Mouse (Mus musculus) embryonic facial prominence, embryonic 14.5 days (tissue): ENCODE data around the gene Ampd2. TPM values are rescaled to one million over a fixed set of nuclear protein-coding genes. Genes with fewer than 3 reads are reported as not detected.
A peak's percentile ranks its signal among the peaks of the same experiment; 100 is the strongest.

ENCODE experiments used
- ATAC-seq: fragments of 200-750 bp; cut with Nextera tagmentation; 2 replicates; pipeline ENCODE4 v1.8.0; 2017; ENCODE audit warnings: low read depth, moderate number of reproducible peaks, moderate TSS enrichment
- DNase-seq: peaks from one replicate; pipeline ENCODE4 v3.0.0-alpha.2; 2015; ENCODE audit warnings: low spot score
- H3K27ac ChIP-seq: fragments of 300-500 bp; sonication (generic); replicated peaks from 2 replicates; pipeline ENCODE4 v1.5.1; 2014; ENCODE audit warnings: low read depth, mild to moderate bottlenecking, low read length, moderate library complexity
- H3K27me3 ChIP-seq: fragments of 300-500 bp; sonication (generic); replicated peaks from 2 replicates; pipeline ENCODE4 v1.6.1; 2014; ENCODE audit warnings: low read length; ENCODE audit not compliant: control insufficient read depth, insufficient read depth
- H3K36me3 ChIP-seq: fragments of 300-500 bp; sonication (generic); 2 replicates; pipeline ENCODE4 v1.6.1; 2014; ENCODE audit warnings: low read length, mixed read lengths; ENCODE audit not compliant: control insufficient read depth, insufficient read depth
- H3K4me1 ChIP-seq: fragments of 300-500 bp; sonication (generic); 2 replicates; pipeline ENCODE4 v1.6.1; 2014; ENCODE audit warnings: antibody characterized with exemption, low read length; ENCODE audit not compliant: control insufficient read depth, insufficient read depth
- H3K4me2 ChIP-seq: fragments of 300-500 bp; sonication (generic); 2 replicates; pipeline ENCODE4 v1.6.1; 2014; ENCODE audit warnings: low read depth, mild to moderate bottlenecking, low read length, moderate library complexity, mixed read lengths
- H3K4me3 ChIP-seq: fragments of 300-500 bp; sonication (generic); 2 replicates; pipeline ENCODE4 v1.5.1; 2014; ENCODE audit warnings: low read depth, mild to moderate bottlenecking, low read length
- H3K9ac ChIP-seq: fragments of 300-500 bp; sonication (generic); 2 replicates; pipeline ENCODE4 v1.6.1; 2014; ENCODE audit warnings: low read depth, mild to moderate bottlenecking, low read length, moderate library complexity, mixed read lengths
- H3K9me3 ChIP-seq: fragments of 300-500 bp; sonication (generic); 2 replicates; pipeline ENCODE4 v1.6.1; 2016; ENCODE audit warnings: low read length; ENCODE audit not compliant: control insufficient read depth
- WGBS: fragments of 180-500 bp; shearing (Covaris S2); extraction: QIAGEN DNeasy Blood & Tissue Kit; methylation state at CpG from one replicate; pipeline ENCODE4 v1.1.7; 2014; 5-methylcytosine and 5-hydroxymethylcytosine counted together
- polyA plus RNA-seq: library from polyadenylated mRNA; unstranded; fragments of >200 nt; fragmentation: Nextera tagmentation; extraction: Ambion mirVana; gene quantifications from 2 replicates; pipeline ENCODE4 v1.2.1, GENCODE M21; 2014

The Ampd2 gene
- polyA plus RNA-seq: 31.6 and 33.8 TPM in 2 replicates

DNA sequence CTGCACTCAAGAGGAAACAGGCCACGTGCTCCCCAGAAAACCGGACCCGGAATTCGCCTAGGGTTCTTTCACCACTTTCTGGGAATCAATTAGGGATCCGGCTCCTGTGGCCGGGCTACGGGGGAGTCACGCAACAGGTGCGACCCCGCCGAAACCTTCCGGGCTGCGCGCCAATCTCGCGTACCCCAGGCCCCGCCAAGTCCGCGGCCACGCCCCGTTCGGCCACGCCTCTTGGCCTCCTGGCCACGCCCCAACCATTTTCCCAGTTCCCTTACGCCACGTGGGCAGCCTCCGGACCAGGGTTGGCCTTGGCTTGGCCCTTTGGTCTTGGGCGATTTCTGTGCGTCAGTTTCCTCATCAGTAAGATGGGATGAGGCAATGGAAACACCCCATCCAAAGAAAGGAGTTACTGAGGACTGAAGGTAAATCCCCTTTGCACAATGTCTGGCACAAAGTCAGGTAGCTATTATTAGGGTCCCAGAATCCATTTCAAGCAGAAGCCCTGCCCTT, at the start of gene Ampd2:
Ampd2 (minus strand) TSS at position 182 of the 510 bp plus-strand sequence.
- H3K4me3 ChIP-seq: peak within 1 kb of the TSS; percentile 70
- ATAC-seq: 0 out of 2 replicates have a peak, but pooled peaks have one; percentile 17
- H3K9me3 ChIP-seq: no peaks in the 10 kb centered on the region
- peak; percentile 78 for DNase-seq
- peak within 1 kb of the TSS; percentile 89 for H3K27ac ChIP-seq
- H3K4me2 ChIP-seq: peak within 1 kb of the TSS; percentile 100
- no peaks in the 10 kb centered on the region for H3K27me3 ChIP-seq
- H3K4me1 ChIP-seq: peaks cover 48% of the 10 kb centered on the region
- no peaks in the 10 kb centered on the region for H3K36me3 ChIP-seq
- H3K9ac ChIP-seq: peak within 1 kb of the TSS; percentile 76
- WGBS: under 1% methylated on average over 26 of the region's 29 CpGs

DNA sequence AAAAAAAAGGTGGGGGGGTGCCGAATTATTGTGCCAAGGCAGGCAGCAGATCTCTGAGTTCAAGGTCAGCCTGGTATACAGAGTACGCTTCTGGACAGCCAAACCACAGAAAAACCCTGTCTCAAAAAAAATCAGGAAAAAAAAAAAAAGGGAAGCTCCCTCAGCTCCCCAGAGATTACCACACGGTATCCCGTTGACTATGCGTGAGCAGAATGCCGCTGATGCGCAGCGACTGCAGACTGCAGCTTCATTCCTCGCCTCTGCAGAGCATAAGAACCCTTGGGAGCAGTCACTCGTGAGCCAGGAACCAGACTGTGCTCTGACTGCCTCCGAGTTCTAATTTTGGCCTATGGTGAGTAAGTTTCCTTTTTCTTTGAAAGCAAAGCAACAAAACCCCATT, 48.2 kb upstream of the Ampd2 start:
- Histone ChIP-seq H3K4me3 (no peak overlapping the region), H3K4me1 (no peaks in the 10 kb centered on the region), H3K36me3 (peaks cover 6% of the 10 kb centered on the region; the same call in 1 of the 2 replicates), H3K4me2 (no peak overlapping the region), H3K27ac (peak overlapping the region; percentile 33; the same call in 1 of the 2 replicates), H3K9me3 (no peaks in the 10 kb centered on the region), H3K9ac (no peak overlapping the region), H3K27me3 (no peaks in the 10 kb centered on the region)
- DNase-seq (peak; percentile 57), ATAC-seq (peak; percentile 70; the same call in 1 of the 2 replicates)
- 70% methylated on average over 11 of the region's 11 CpGs for WGBS

- H3K27ac ChIP-seq: no peak overlapping the region
- H3K27me3 ChIP-seq: no peaks in the 10 kb centered on the region
- no peaks in the 10 kb centered on the region for H3K9me3 ChIP-seq
- H3K4me1 ChIP-seq: no peaks in the 10 kb centered on the region
- no peak overlapping the region for H3K9ac ChIP-seq
- H3K4me2 ChIP-seq: no peak overlapping the region
- DNase-seq: peak; percentile 12
- peaks cover 6% of the 10 kb centered on the region; the same call in 1 of the 2 replicates for H3K36me3 ChIP-seq
- H3K4me3 ChIP-seq: no peak overlapping the region
- 65% methylated on average over 1 of the region's 1 CpGs for WGBS
- no peak for ATAC-seq
Measured at GRCm38 (mm10) chr3:108132484-108132883, 46.0 kb upstream of the Ampd2 start.

- no peaks in the 10 kb centered on the region for H3K9me3 ChIP-seq
- no peak overlapping the region for H3K9ac ChIP-seq
- DNase-seq: no peak
- ATAC-seq: no peak
- H3K27me3 ChIP-seq: no peaks in the 10 kb centered on the region
- H3K4me1 ChIP-seq: no peaks in the 10 kb centered on the region
- H3K36me3 ChIP-seq: peaks cover 1% of the 10 kb centered on the region; the same call in 1 of the 2 replicates
- H3K27ac ChIP-seq: no peak overlapping the region
- H3K4me2 ChIP-seq: no peak overlapping the region
- WGBS: 65% methylated on average over 1 of the region's 1 CpGs
- H3K4me3 ChIP-seq: no peak overlapping the region
Measured at GRCm38 (mm10) chr3:108131821-108132220, 45.4 kb upstream of the Ampd2 start.

DNA sequence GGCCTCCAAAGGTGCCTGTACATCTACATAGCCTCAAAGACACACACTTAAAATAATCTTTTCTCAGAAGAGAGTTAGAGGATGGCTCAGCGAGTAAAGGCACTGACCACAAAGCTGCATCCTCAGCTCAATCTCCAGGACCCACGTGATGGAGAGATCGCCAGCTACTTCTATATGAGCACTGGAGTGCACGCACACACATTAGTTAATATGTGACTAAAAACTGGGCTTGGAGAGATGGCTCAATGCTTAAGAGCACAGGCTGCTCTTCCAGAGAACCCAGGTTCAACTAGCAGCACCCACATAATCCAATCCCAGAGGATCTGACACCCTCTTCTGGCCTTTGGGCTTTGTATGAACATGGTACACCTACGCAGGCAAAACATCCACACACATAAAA, 44.8 kb upstream of the Ampd2 start:
- no peaks in the 10 kb centered on the region for H3K9me3 ChIP-seq
- no peak overlapping the region for H3K27ac ChIP-seq
- WGBS: 94% methylated on average over 5 of the region's 5 CpGs
- H3K27me3 ChIP-seq: no peaks in the 10 kb centered on the region
- H3K36me3 ChIP-seq: no peaks in the 10 kb centered on the region
- ATAC-seq: no peak
- H3K4me1 ChIP-seq: no peaks in the 10 kb centered on the region
- H3K4me3 ChIP-seq: no peak overlapping the region
- DNase-seq: no peak
- H3K4me2 ChIP-seq: no peak overlapping the region
- H3K9ac ChIP-seq: no peak overlapping the region

- ATAC-seq: no peak
- H3K9me3 ChIP-seq: no peaks in the 10 kb centered on the region
- H3K4me3 ChIP-seq: no peak overlapping the region
- no peaks in the 10 kb centered on the region for H3K27me3 ChIP-seq
- no peaks in the 10 kb centered on the region for H3K4me1 ChIP-seq
- H3K36me3 ChIP-seq: no peaks in the 10 kb centered on the region
- WGBS: 92% methylated on average over 4 of the region's 4 CpGs
- H3K9ac ChIP-seq: no peak overlapping the region
- H3K27ac ChIP-seq: no peak overlapping the region
- no peak for DNase-seq
- H3K4me2 ChIP-seq: no peak overlapping the region
Measured at GRCm38 (mm10) chr3:108129804-108130203, 43.4 kb upstream of the Ampd2 start.

DNA sequence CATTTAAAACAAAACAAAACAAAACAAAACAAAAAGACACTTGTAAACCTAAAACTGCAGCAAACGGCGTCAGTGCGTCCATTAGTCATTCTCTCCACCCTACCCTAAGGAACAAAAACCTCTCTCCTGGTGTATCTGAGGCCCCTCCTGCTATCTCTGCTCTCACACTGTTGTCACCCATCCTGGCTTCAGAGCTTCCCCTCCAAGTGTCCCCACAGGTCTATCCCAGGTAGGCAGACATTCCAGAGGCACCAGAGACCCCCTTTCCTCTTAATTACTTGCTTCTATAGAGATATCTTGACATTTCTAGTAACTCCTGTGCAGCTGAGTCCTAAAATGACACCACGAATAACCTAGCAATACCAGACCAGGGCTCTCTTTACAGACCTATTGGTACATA, 42.9 kb upstream of the Ampd2 start:
- Histone ChIP-seq H3K9me3 (no peaks in the 10 kb centered on the region), H3K27ac (no peak overlapping the region), H3K36me3 (no peaks in the 10 kb centered on the region), H3K4me1 (no peaks in the 10 kb centered on the region), H3K27me3 (no peaks in the 10 kb centered on the region), H3K4me2 (no peak overlapping the region), H3K4me3 (no peak overlapping the region), H3K9ac (no peak overlapping the region)
- no peak for DNase-seq
- no peak for ATAC-seq
- WGBS: 91% methylated on average over 4 of the region's 4 CpGs

GRCm38 (mm10) chr3:108128520-108128919, 42.1 kb upstream of the Ampd2 start:
- Histone ChIP-seq H3K27me3 (no peaks in the 10 kb centered on the region), H3K9ac (no peak overlapping the region)
- ATAC-seq: no peak

GRCm38 (mm10) chr3:108126327-108126726, 39.9 kb upstream of the Ampd2 start:
- no peak for ATAC-seq
- H3K27me3 ChIP-seq: no peaks in the 10 kb centered on the region
- H3K27ac ChIP-seq: no peak overlapping the region
- no peak overlapping the region for H3K4me3 ChIP-seq
- WGBS: 88% methylated on average over 3 of the region's 3 CpGs
- peaks cover 20% of the 10 kb centered on the region for H3K36me3 ChIP-seq
- H3K4me2 ChIP-seq: no peak overlapping the region
- H3K9ac ChIP-seq: no peak overlapping the region
- no peak for DNase-seq
- no peaks in the 10 kb centered on the region for H3K9me3 ChIP-seq
- H3K4me1 ChIP-seq: no peaks in the 10 kb centered on the region

More at GRCm38 (mm10) chr3:108128520-108128919, 42.1 kb upstream of the Ampd2 start:
- 68% methylated on average over 5 of the region's 5 CpGs for WGBS
- Histone ChIP-seq H3K9me3 (no peaks in the 10 kb centered on the region), H3K36me3 (peaks cover 2% of the 10 kb centered on the region; the same call in 1 of the 2 replicates), H3K4me1 (no peaks in the 10 kb centered on the region), H3K4me3 (no peak overlapping the region), H3K4me2 (no peak overlapping the region), H3K27ac (no peak overlapping the region)
- DNase-seq: no peak
